Mouse (Mus musculus): Measurements from ENCODE around the gene Vps37d.
A peak's percentile ranks its signal among the peaks of the same experiment; 100 is the strongest.

Gene Vps37d

DNA sequence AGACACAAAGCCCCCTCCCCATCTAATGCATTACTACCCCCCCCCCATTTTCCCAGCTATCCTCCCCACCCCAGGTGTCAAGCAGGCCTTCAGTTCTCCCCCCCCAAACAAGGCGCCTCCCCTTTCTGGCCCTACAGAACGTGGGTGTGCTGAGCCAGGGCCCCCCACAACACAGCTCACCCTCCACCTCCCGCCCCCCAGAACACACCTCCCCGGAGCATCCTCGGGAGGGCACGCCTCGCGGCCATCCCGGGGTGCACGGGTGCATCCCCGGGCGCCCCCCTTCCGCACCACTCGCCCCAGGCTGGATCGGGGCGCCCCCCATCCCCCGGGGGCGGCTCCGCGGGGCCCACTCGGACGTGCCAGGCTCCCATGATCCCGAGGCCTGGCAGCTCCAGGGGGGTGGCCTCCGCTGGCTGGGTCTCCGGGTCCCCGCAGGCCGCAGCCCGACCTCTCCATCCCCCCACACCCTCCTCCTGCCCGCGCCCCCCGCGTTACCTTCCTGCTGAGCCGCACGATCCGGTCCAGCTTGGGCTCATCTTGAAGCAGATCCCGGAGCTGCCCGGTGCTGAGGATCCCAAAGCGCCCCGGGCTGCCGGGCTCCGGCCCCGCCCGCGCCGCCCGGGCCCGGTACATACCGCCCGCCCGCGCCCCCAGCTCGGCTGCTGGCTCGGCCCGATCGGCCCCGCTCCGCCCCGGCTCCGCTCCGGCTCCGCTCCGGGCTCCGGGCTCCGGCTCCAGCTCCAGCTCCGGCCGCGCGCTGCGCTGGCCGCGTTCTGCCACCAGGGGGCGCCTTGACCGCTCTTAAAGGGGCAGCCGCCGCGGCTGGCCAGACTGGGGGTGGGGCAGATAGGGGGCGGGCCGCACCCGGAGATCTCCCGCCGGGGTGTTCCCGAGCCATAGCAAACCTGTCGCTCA is at the start of gene Vps37d:
Vps37d (minus strand) TSS at position 703 of the 918 bp plus-strand sequence.
- DNase-seq (ENCODE audit: low read depth, low spot score): peak; percentile 92

DNA sequence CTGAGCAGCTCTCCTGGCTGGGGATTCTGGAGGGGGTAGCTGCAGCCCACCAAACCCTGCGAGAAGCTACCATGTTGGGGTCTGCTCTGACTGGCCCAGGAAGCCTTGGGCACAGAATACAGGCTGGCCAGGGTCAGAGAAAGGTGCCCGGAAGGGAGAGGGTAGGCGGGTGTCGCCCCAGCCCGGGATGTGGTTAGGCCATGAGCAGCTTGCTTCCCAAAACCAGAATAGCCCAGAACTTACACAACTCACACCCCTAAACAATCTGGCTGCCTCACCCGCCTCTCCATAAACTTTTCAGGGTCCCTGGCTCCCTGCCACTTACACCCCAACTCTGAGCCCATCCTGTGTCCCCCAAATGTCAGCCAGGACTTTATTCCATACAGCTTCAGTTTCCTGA is 49.6 kb upstream of the Vps37d start:
- no peak for DNase-seq (ENCODE audit: low read depth, low spot score)

DNA sequence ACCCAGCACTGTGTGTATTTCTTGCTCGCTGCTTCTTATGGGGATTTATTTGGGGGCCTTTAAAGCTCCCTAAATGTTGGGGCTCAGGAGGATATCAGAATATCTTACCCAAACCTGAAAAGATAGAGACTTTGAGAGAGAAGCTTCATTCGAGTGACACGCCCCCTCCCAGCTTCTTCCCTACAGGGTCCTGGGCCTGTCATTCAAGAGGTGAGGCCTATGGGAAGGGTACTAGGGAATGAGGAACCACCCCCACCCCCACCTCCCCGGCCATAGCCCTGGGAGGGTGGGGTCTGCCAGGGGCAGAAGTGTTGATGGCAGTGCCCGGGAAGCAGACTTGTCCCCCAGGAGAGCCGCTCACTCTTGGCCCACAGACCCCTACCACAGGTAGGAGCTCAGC is 48.1 kb upstream of the Vps37d start:
- DNase-seq (ENCODE audit: low read depth, low spot score): no peak

DNA sequence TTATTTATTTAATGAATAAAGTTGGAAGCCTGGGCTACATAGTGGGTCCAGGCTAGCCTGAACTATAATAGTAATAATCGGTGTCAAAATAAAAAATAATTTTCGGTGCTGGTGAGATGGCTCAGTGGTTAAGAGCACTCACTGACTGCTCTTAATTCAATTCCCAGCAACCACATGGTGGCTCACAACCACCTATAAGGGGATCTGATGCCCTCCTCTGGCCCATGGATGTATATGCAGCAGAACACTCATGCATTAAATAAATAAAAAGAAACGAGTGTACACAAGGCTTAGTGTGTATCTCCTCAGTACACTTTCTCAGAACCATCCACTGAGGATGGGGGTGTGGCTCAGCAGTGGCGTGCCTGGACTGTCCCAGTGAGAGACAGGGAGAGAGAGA is 42.7 kb upstream of the Vps37d start:
- DNase-seq (ENCODE audit: low read depth, low spot score): peak; percentile 38

DNA sequence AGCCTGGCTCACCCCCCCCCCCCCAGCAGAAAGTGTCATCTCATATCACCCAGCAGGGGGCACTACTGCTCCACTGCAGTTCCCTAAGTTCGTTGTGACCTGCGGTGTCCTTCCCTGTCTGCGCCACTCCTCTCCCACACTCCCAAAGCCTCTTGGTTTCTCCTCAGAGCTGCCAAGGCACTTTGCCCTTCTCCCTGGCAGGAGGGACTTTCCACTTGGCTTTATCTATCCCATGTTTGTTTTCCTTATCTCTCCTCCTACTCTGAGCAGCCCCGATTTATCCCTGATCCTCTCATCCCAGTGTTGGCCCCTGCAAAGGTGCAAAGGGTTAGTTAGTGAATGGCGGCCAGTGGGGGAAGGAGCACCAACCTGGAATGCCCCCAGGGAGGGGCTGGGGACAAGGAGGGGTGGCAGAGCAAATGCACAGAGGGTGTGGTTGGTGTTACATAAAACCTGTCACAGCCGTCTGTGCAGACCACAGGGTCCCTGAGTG is 40.6 kb upstream of the Vps37d start:
- DNase-seq (ENCODE audit: low read depth, low spot score): peak; percentile 59

DNA sequence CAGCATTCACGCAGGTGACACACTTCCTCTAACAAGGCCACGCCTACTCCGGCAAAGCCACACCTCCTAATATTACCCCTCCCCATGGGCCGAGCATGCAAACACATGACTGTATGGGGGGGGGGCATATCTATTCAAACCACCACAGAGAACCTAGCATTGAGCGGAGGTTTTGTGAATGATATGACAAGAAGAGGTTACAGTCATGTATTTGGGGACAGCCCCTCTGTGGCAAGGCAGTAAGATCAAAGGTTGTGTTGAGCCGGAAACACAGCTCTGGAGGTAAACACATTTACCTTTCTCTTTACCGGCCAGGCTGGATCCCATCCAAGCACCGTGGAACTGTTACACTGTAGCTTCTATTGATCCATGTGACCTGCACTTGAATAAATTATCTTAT is 37.2 kb upstream of the Vps37d start:
- DNase-seq (ENCODE audit: low read depth, low spot score): peak; percentile 80

DNA sequence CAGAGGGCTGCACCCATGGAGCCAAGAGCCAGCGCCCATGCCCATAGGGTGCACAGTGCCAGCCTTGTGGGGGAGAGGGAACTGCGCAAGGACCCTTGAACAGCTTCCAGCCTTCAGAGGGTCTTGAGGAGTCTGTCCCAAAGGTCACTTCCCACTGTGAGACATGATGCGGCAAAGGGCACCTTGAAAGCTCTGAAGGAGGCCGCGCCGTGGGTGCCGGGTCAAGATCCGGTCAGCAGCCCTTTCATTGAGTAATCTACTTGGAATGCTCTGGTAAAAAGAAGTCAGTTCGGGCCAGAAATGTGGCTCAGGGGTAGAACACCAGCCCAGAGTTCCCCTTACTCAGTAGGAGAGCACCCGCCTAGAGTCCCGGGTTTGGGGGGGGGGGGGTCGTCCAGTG is 35.7 kb upstream of the Vps37d start:
- DNase-seq (ENCODE audit: low read depth, low spot score): no peak

DNA sequence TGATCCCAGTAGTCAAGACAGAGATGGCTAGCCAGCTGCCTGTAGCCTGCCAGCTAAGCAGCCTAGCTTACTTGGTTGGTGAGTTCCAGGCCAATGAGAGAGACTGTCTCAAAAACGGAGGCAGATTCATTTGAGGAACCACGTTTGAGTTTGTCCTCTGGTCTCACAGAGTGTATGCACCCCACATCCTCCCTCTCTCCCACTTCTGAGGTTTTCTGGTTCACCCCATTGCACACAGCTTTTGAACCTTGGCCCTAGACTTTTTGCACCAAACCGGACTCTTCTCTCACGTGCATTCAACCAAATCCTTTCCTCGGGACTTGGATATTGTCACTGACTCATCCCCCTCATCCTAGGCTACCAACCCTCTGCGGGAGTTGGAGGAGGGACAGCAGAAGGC is 31.9 kb upstream of the Vps37d start:
- no peak for DNase-seq (ENCODE audit: low read depth, low spot score)

DNA sequence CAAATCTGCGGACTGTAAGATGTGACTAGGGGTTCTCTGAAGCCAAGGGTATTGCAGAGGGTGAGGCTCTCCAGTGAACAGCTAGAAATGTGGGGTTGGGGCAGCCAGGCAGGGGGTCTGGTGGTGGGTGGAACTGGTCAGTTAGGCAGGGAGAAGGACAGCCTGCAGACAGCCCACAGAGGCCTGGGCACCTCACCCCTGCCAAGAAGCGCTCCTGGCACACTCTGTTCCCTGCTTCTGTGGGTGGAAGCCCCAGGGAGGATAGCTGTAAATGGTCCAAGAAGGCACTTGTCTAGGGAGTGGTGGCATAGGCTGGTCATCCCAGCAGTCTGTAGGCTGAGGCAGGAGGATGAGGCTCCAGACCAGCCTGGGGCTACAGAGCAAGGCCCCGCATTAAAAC is 31.4 kb upstream of the Vps37d start:
- no peak for DNase-seq (ENCODE audit: low read depth, low spot score)

DNA sequence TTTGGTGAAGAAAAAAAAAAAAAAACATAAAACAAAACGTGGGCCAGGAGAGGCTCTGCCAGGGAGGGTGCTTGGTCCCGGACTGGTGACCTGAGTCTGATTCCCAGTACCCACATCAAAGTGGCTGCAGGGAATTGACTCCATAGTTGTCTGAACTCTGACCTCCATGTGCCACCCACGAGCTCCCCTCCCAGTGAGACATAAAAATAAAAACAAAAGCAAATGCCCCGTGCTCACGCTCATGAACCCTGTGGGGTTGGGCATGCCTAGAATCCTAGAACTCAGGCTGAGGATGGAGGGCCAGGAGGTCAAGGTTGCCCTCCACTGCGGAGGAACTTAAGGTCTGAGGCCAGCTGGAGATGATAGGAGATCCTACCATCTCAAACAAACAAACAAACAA is 31.0 kb upstream of the Vps37d start:
- no peak for DNase-seq (ENCODE audit: low read depth, low spot score)

DNA sequence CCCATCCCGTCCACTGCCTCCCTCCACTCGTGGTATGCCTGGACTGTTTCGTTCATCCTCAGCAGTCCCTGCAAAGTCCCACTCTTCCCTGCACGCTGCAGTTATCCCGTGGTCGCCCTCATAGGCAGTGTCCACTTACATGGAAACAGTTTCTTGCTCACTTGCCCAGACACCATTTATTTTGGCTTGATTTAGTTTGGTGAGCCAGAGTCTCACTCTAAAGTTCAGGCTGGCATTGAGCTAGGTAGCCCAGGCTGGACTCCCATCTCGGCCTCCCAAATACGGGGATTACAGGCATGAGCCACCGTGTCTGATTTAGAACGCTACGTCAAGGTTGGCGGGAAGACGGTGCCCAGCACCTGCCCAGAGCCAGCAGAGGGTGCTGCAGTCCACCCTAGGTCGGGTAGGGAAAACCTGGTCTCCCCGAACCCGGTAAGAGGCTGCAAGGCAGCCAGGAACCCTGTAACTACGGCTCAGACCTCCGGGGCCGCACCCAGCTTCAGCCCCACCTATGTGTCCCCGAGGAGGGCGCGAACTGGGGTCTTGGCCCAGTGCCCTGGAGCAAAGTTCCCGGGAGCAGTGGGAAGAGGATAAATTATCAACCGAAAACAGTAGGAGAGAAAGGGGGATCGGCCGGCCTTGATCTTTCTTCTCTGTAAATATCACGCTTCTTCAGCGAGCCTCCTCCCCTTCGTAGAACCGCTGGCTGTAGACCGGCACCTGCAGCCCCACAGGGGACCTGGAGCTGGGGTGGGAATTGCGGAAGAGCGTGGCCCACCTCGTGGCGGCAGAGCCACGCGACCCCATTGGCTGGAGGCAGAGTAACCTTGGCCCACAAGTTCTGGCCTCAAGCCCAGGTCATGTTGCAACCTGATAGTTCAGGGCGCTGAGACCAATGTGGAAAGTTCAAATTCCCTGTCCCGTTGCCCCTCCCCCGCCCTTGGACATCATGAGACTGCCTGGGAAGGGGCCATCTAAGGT is 29.7 kb upstream of the Vps37d start:
- no peak for DNase-seq (ENCODE audit: low read depth, low spot score)

DNA sequence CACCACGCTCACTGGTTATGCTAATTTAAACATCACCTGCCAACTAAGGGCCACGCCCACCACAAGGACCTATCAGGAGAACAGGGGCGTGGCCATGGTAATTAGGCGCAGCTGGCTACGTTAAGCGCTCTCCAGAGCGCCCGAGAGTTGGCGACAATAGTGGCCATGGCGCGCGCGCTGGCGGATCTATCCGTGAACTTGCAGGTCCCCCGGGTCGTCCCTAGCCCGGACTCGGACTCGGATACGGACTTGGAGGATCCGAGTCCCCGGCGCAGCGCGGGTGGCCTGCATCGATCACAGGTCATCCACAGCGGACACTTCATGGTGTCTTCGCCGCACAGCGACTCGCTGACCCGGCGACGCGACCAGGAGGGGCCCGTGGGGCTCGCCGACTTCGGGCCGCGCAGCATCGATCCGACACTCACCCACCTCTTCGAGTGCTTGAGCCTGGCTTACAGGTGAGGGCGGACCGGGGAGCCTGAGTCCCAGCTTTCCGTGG is 28.7 kb upstream of the Vps37d start:
- DNase-seq (ENCODE audit: low read depth, low spot score): peak; percentile 40

DNA sequence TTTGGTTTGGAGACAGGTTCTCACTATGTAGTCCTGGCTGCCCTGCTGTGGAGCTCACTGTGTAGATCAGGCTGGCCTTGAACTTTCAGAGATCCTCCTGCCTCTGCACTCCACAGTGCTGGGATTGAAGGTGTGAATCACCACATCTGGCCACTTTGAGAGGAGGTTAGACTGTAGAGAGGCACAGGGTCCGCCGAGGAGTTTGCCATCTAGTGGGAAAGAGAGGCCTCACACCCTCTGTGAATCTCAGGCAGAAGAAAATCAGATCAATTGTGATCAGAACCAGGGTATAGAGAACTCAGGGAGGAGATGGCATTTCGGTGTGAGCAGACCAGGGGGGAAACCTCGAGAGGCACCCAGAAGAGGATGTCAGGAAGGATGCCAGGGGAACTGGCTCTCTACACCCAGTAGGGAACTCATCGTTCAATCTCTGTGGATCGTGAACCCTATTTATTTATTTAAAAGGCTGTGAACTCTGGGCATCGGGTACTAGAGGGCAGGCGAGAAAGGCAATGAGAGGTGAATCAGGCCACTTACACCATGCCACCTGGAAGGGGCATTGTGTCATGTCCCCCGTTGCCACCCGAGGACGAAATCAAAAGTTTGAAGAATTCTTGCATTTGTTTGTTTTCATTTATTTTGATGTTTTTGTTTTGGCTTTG is 26.1 kb upstream of the Vps37d start:
- DNase-seq (ENCODE audit: low read depth, low spot score): peak; percentile 53

DNA sequence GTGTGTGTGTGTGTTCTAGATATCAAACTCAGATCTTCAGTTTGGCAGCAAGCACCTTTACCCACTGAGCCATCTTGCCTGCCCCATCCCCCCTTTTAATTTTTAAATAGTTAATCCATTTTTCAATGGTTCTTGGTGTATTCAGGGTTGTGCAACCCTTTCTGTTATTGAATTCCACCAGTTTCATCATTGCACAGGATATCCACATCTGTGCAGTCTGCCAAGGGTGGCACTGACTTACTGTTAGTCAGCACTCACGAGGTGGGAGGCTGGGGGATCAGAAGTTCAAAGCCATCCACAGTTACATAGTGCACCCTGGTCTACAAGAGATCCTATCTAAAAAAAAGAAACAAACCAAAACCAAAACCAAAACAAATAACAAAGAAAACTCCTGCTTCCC is 22.9 kb upstream of the Vps37d start:
- DNase-seq (ENCODE audit: low read depth, low spot score): no peak

DNA sequence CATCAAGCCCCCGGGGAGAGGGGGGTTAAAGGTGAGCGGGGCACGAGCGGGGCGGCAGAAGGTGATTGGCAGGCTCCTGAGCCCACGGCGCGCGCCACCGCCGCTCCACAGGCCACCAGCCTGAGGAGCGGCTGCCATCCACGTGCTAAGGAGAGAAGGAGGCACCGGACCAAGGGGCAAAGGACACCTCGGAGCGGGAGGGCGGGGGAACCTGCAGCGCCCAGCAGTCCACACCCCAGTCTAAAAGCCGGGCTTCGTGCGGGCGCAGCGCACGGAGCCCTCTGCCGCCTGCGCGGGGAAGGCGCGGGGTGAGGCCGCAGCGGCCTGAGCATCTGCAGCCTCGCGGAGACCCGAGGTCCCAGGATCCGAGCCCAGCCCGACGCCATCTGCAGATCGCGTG is 11.6 kb upstream of the Vps37d start, which contains the start of gene Mlxipl:
Mlxipl (plus strand) TSS at position 238 of the 400 bp plus-strand sequence.
- DNase-seq (ENCODE audit: low read depth, low spot score): no peak

DNA sequence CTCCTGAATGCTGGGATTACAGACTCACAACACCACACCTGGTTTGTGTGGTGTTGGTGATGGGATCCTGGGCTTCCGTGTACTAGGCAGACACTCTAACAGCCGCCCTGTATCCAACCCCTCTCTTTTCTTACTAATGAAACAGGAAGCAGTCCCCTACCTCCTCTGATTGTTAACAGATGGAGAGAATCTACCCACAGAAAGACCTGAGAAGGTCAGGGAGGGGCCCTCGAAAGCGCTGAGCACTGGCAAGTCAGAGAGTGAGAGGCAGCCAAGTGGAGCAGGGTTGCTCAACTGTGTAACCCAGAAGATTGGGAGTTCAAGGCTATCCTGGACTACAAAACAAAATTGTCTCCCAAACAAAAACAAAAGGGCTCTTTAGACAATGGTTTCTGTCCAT is 8.8 kb upstream of the Vps37d start:
- peak; percentile 54 for DNase-seq (ENCODE audit: low read depth, low spot score)

DNA sequence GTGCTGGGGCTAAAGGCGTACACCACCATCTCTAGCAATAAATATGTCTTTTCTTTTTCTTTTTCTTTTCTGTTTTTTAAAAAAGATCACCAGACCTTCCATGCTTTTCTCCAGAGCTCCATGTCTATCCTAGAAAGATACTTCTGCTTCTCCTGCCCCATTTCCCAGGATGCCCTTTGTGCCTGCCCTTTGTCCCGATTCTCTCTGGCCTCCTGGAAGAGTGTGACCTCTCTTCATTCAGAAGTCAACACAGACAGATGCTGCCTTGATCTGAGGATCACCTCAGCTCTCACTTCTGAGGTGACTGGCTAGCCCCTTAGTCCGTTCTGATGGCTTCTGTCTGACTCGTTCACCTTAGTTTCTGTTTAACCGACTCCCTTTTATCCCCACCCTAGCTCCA is 2.5 kb upstream of the Vps37d start:
- DNase-seq (ENCODE audit: low read depth, low spot score): no peak

DNA sequence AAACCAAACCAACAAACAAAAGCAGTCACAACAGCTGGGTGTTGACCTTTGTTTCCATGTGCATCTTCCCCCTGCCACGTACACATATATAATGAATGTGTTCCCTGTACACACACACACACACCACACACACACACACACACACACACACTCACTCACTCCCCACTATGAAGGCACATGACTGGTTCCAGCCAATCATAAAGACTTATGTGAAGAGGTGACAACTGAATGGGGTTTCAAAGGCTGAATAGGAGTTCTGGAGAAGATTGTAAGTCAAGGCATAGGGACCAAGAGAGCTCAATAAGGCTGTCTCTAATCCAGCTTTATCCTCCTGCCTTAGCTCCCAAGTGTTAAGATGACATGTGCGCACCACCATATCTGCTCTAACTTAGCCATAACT is 1.5 kb upstream of the Vps37d start:
- DNase-seq (ENCODE audit: low read depth, low spot score): no peak

DNA sequence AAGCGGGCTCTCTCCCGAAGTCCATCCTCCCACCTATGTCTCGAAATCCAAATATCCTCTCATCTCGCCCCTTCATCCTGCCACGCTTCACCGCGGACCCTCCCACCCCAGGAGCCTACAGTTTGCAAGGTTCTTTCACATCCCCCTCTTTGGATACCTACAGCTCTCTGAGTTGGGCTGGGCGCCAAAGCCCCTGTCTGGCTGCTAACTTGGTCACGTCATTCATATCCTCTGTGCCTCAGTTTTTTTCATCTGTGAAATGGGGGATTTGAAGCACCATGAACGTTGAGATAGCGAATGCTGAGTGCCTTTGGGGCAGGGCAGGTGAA is 380 bp upstream of the Vps37d start:
- DNase-seq (ENCODE audit: low read depth, low spot score): no peak

DNA sequence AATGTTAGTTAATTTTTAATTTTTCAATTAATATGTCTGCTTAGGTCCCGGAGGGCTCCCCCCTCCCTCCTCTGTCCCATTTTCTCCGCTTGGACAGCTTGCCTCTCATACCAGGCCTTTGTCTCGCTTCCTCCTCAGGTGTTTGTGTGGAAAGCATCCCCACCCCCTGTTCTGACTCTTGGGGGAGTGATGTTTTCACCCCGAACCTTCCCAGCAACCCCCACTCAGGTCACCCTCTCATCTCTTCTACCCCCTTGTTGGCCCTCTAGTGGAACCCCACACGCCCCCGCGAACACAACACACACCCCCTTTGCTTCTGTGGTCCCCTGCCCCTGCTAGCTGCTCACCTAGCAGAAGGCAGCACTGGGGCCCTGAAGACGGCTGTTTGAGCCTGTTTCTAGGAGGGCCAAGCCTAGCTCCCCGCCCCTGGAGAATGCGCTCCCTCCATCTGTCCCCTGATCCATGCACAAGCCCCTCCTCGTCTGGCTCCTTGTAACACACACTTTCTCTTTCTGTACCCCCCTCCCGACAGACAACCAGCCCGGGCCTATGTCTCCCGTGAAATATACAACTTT is 1.0 kb downstream of the Vps37d start:
- peak; percentile 58 for DNase-seq (ENCODE audit: low read depth, low spot score)

DNA sequence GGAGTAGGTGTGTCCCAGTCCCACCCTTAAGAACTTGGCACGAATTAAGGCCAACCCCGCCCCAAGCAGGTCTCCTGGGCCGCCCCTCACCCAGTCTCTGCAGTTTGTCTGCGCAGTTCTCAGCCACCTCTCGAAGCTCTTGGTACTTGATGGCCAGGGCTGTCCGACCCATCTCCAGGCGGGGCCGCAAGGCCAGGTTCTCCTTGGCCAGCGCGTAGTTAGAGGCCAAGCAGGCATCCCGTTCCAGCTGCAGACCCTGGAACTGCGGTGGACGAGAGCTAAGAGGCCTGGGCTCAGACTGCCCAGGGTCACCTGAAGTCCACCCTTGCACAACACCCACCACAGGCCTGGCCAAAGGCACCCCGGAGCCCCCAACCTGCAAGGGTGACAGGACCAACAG is 1.7 kb downstream of the Vps37d start:
- DNase-seq (ENCODE audit: low read depth, low spot score): no peak
